Mouse (Mus musculus) heart, adult 10 weeks (tissue): ENCODE data around the gene Ptf1a. TPM values are rescaled to one million over a fixed set of nuclear protein-coding genes. Genes with fewer than 3 reads are reported as not detected.

ENCODE experiments used
- polyA plus RNA-seq: library from polyadenylated mRNA; stranded (reverse); fragments of 350-450 nt; fragmentation: Illumina TruSeq; extraction: RNeasy Lipid Tissue Mini Kit (QIAGEN cat#74804); gene quantifications from one replicate; pipeline ENCODE4 v1.2.3, GENCODE M21; 2014; ENCODE audit warnings: low read depth, low replicate concordance

Gene Ptf1a
- not detected for polyA plus RNA-seq

GRCm38 (mm10) chr2:19444931-19445831 lies at the start of gene Ptf1a:
Gene Ptf1a (plus strand): TSS chr2:19445663.

Other genes with a start within 250 kb of the Ptf1a start
- 0.16 TPM for gene Armc3, start 246.4 kb upstream of the Ptf1a start, polyA plus RNA-seq
- gene Msrb2, start 74.2 kb upstream of the Ptf1a start, polyA plus RNA-seq: 117 TPM
- gene 4921504E06Rik, start 108.3 kb downstream of the Ptf1a start, polyA plus RNA-seq: not detected
- gene Otud1, start 212.1 kb downstream of the Ptf1a start, polyA plus RNA-seq: 17.2 TPM